Mouse (Mus musculus) urinary bladder, adult 2 months (tissue): ENCODE measurements around the gene Artn. TPM values are rescaled to one million over a fixed set of nuclear protein-coding genes. Genes with fewer than 3 reads are reported as not detected.
A peak's percentile ranks its signal among the peaks of the same experiment; 100 is the strongest.

Experiments
- DNase-seq: peaks from one replicate; pipeline ENCODE4 v3.0.0; 2022; ENCODE audit warnings: low spot score
- polyA plus RNA-seq: library from polyadenylated mRNA; depleted of rRNA; stranded (reverse); fragments of >200 nt; gene quantifications from 2 replicates; pipeline ENCODE4 v1.2.3, GENCODE M21; 2012

The Artn gene
- polyA plus RNA-seq, 1 experiment = 7.2 TPM

- DNase-seq = no peak
Observed at GRCm38 (mm10) chr4:117918762-117919161, 10.8 kb downstream of the Artn start.

GRCm38 (mm10) chr4:117918261-117918660, 11.3 kb downstream of the Artn start:
- no peak for DNase-seq

GRCm38 (mm10) chr4:117917847-117918246, 11.7 kb downstream of the Artn start:
- DNase-seq = no peak

- DNase-seq = no peak
Observed at GRCm38 (mm10) chr4:117917402-117917801, 12.2 kb downstream of the Artn start.

- no peak for DNase-seq
Observed at GRCm38 (mm10) chr4:117916386-117916785, 13.2 kb downstream of the Artn start.

- DNase-seq = no peak
Observed at GRCm38 (mm10) chr4:117915489-117916105, 14.0 kb downstream of the Artn start.

- peak; percentile 96 for DNase-seq
Observed at GRCm38 (mm10) chr4:117914591-117915442, 14.7 kb downstream of the Artn start, which contains the start of gene Ipo13. Gene Ipo13, minus strand, starts transcription at chr4:117914999.

- no peak for DNase-seq
Observed at GRCm38 (mm10) chr4:117914031-117914430, 15.5 kb downstream of the Artn start.

- no peak for DNase-seq
Observed at GRCm38 (mm10) chr4:117913421-117913820, 16.1 kb downstream of the Artn start.

- no peak for DNase-seq
Observed at GRCm38 (mm10) chr4:117912685-117913273, 16.8 kb downstream of the Artn start.

- no peak for DNase-seq
Observed at GRCm38 (mm10) chr4:117912131-117912561, 17.4 kb downstream of the Artn start.

- DNase-seq = no peak
Observed at GRCm38 (mm10) chr4:117908834-117909453, 20.6 kb downstream of the Artn start.

- DNase-seq = no peak
Observed at GRCm38 (mm10) chr4:117906196-117906595, 23.4 kb downstream of the Artn start.

- DNase-seq = no peak
Observed at GRCm38 (mm10) chr4:117904761-117905160, 24.8 kb downstream of the Artn start.

GRCm38 (mm10) chr4:117904094-117904493, 25.5 kb downstream of the Artn start:
- no peak for DNase-seq

- DNase-seq = no peak
Observed at GRCm38 (mm10) chr4:117898111-117898510, 31.5 kb downstream of the Artn start.

GRCm38 (mm10) chr4:117896031-117896430, 33.5 kb downstream of the Artn start:
- DNase-seq = no peak

GRCm38 (mm10) chr4:117895339-117895738, 34.2 kb downstream of the Artn start:
- DNase-seq = no peak

GRCm38 (mm10) chr4:117894601-117895000, 35.0 kb downstream of the Artn start:
- no peak for DNase-seq

- DNase-seq = no peak
Observed at GRCm38 (mm10) chr4:117893376-117893775, 36.2 kb downstream of the Artn start.

GRCm38 (mm10) chr4:117891738-117892161, 37.8 kb downstream of the Artn start, which contains the start of gene Dph2:
Gene Dph2, minus strand, starts transcription at chr4:117892032.
- no peak for DNase-seq

- no peak for DNase-seq
Observed at GRCm38 (mm10) chr4:117890750-117891149, 38.8 kb downstream of the Artn start.
